Mouse (Mus musculus) forebrain, embryonic 14.5 days (tissue): ENCODE measurements around the gene Tbx2. TPM values are rescaled to one million over a fixed set of nuclear protein-coding genes. Genes with fewer than 3 reads are reported as not detected.
A peak's percentile ranks its signal among the peaks of the same experiment; 100 is the strongest.

Experiments used
- ATAC-seq: fragments of 200-750 bp; cut with Nextera tagmentation; 2 replicates; pipeline ENCODE4 v1.8.0; 2017; ENCODE audit warnings: mild to moderate bottlenecking, moderate library complexity
- DNase-seq: peaks from one replicate; pipeline ENCODE4 v3.0.0-alpha.2; 2015; ENCODE audit warnings: low spot score
- H3K27ac ChIP-seq: fragments of 300-500 bp; sonication (generic); 2 replicates; pipeline ENCODE4 v1.5.1; 2014; ENCODE audit warnings: low read depth, mild to moderate bottlenecking, control low read depth, low read length, moderate library complexity
- H3K27me3 ChIP-seq: fragments of 300-500 bp; sonication (generic); replicated peaks from 2 replicates; pipeline ENCODE4 v1.6.1; 2014; ENCODE audit warnings: low read length, control low read depth, mixed read lengths; ENCODE audit not compliant: control insufficient read depth, insufficient read depth
- H3K36me3 ChIP-seq: fragments of 300-500 bp; sonication (generic); 2 replicates; pipeline ENCODE4 v1.6.1; 2014; ENCODE audit warnings: low read length, control low read depth; ENCODE audit not compliant: control insufficient read depth, insufficient read depth
- H3K4me1 ChIP-seq: fragments of 300-500 bp; sonication (generic); 2 replicates; pipeline ENCODE4 v1.6.1; 2014; ENCODE audit warnings: antibody characterized with exemption, low read length, control low read depth; ENCODE audit not compliant: control insufficient read depth, insufficient read depth
- H3K4me2 ChIP-seq: fragments of 300-500 bp; sonication (generic); 2 replicates; pipeline ENCODE4 v1.6.1; 2014; ENCODE audit warnings: mild to moderate bottlenecking, control low read depth, low read length
- H3K4me3 ChIP-seq: fragments of 300-500 bp; sonication (generic); 2 replicates; pipeline ENCODE4 v1.5.1; 2014; ENCODE audit warnings: low read depth, low read length, control low read depth
- H3K9ac ChIP-seq: fragments of 300-500 bp; sonication (generic); 2 replicates; pipeline ENCODE4 v1.6.1; 2014; ENCODE audit warnings: mild to moderate bottlenecking, low read length, control low read depth, moderate library complexity
- H3K9me3 ChIP-seq: fragments of 300-500 bp; sonication (generic); replicated peaks from 2 replicates; pipeline ENCODE4 v1.6.1; 2016; ENCODE audit warnings: low read length, control low read depth, mixed read lengths; ENCODE audit not compliant: control insufficient read depth
- WGBS: fragments of 180-500 bp; shearing (Covaris S2); extraction: QIAGEN DNeasy Blood & Tissue Kit; methylation state at CpG from one replicate; pipeline ENCODE4 v1.1.7; 2014; 5-methylcytosine and 5-hydroxymethylcytosine counted together
- polyA plus RNA-seq: library from polyadenylated mRNA; unstranded; fragments of >200 nt; fragmentation: Nextera tagmentation; extraction: Ambion mirVana; gene quantifications from 2 replicates; pipeline ENCODE4 v1.2.1, GENCODE M21; 2014

The Tbx2 gene
- polyA plus RNA-seq, 1 experiment from 2014 or later, result 0.48 TPM

- no peaks in the 10 kb centered on the region for H3K4me1 ChIP-seq
- no peaks in the 10 kb centered on the region for H3K36me3 ChIP-seq
- ATAC-seq (no peak), DNase-seq (no peak)
- no peaks in the 10 kb centered on the region for H3K9me3 ChIP-seq
- H3K4me3 ChIP-seq, result no peak overlapping the region
- no peak overlapping the region for H3K9ac ChIP-seq
- WGBS, result 81% methylated on average over 3 of the region's 3 CpGs
- H3K27me3 ChIP-seq, result peaks cover 24% of the 10 kb centered on the region
- no peak overlapping the region for H3K4me2 ChIP-seq
- no peak overlapping the region for H3K27ac ChIP-seq
These were observed 11.4 kb upstream of the Tbx2 start for GRCm38 (mm10) chr11:85820959-85821358.

GRCm38 (mm10) chr11:85821659-85822058 lies 10.7 kb upstream of the Tbx2 start:
- Histone ChIP-seq H3K4me1 (no peaks in the 10 kb centered on the region), H3K27ac (no peak overlapping the region), H3K4me3 (no peak overlapping the region), H3K36me3 (no peaks in the 10 kb centered on the region), H3K4me2 (no peak overlapping the region), H3K27me3 (peaks cover 31% of the 10 kb centered on the region), H3K9me3 (no peaks in the 10 kb centered on the region), H3K9ac (no peak overlapping the region)
- WGBS, result 85% methylated on average over 9 of the region's 9 CpGs
- no peak for DNase-seq
- ATAC-seq, result no peak

DNA sequence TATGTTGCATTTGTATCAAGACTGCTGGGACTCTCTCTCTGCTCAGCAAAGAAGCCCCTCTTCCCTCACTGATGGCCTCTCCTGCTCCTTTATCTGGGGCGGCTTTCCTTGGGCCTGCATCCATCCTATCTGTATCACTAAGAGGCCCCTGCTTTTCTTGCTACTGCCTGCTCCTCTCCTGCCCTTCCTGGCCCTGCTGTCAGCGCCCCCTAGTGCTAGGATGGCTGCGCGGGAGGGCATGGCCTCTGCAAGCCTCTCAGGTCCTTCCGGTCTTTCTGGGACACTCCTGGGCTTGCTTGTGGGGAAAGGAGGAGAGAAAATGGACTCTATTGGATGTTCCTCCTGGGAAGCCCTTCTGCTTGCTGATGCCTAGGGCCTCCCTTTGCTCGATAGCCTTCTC lies 9.2 kb upstream of the Tbx2 start:
- Histone ChIP-seq H3K27ac (no peak overlapping the region), H3K9ac (no peak overlapping the region), H3K4me1 (no peaks in the 10 kb centered on the region), H3K4me3 (no peak overlapping the region), H3K27me3 (peaks cover 45% of the 10 kb centered on the region), H3K36me3 (no peaks in the 10 kb centered on the region), H3K9me3 (no peaks in the 10 kb centered on the region), H3K4me2 (no peak overlapping the region)
- peak; percentile 57 for DNase-seq
- no peak for ATAC-seq
- 17% methylated on average over 6 of the region's 6 CpGs for WGBS

DNA sequence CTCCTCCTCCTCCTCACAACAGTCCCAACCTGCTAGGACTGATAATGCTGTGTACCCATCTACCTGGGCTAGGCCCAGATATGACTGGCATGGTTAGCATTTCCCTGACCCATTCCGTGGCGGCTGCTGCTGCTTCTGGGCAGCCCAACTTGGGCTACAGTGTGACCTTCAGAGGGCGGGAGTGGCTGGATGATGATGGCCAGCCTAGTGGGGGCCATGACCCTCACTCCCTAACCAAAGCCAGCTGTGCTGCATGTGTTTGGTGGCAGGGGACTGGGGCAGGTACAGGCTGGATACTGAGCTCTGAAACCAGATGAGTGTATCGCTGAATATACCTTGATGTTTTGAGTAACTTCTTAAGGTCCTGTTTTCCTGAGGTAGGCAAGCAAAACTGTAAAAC lies 8.6 kb upstream of the Tbx2 start:
- Histone ChIP-seq H3K4me2 (no peak overlapping the region), H3K36me3 (no peaks in the 10 kb centered on the region), H3K4me1 (no peaks in the 10 kb centered on the region), H3K9ac (no peak overlapping the region), H3K27me3 (peaks cover 51% of the 10 kb centered on the region), H3K9me3 (no peaks in the 10 kb centered on the region), H3K4me3 (no peak overlapping the region), H3K27ac (no peak overlapping the region)
- 90% methylated on average over 4 of the region's 4 CpGs for WGBS
- DNase-seq, result no peak
- ATAC-seq, result no peak

DNA sequence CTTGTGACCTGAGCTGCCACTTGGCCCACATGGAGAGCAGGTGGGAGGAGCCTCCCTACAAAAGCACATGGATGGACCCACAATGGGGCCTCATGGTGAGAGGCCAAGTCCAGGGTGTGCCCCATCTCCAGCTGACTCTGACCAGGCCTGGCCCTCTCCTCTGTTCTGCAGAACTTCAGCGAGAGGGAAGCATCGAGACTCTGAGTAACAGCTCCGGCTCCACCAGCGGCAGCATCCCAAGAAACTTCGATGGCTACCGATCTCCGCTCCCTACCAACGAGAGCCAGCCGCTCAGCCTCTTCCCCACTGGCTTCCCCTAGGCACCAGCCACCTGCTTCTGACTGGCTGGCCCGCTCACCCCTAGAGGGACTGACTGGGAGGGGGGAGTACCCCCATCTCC lies 7.3 kb upstream of the Tbx2 start:
- ATAC-seq (no peak), DNase-seq (no peak)
- no peak overlapping the region for H3K4me2 ChIP-seq
- no peaks in the 10 kb centered on the region for H3K36me3 ChIP-seq
- peaks cover 4% of the 10 kb centered on the region for H3K4me1 ChIP-seq
- no peak overlapping the region for H3K27ac ChIP-seq
- peaks cover 63% of the 10 kb centered on the region for H3K27me3 ChIP-seq
- H3K9ac ChIP-seq, result no peak overlapping the region
- H3K9me3 ChIP-seq, result no peaks in the 10 kb centered on the region
- 61% methylated on average over 10 of the region's 10 CpGs for WGBS
- H3K4me3 ChIP-seq, result no peak overlapping the region

DNA sequence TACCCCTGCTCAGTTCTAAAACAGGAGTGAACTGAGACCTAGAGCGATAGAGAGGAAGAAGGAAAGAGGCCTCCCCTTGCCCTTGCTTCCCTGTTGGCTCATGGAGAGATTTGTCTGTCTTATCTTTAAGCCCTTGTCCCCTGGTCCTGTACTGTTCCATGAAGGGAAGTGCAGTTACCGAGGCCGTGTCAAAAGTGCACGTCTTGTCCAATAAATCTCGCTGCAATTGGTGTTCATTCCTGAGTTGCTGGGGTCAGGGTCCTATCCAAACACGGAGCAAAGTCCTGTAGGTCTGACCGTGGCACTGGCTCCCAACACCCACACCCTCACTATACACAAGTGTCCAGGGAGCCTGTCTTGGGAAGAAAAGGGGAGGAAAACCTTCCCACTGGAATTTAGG lies 6.5 kb upstream of the Tbx2 start:
- H3K4me3 ChIP-seq, result no peak overlapping the region
- DNase-seq (no peak), ATAC-seq (no peak)
- peaks cover 71% of the 10 kb centered on the region for H3K27me3 ChIP-seq
- no peak overlapping the region for H3K4me2 ChIP-seq
- H3K4me1 ChIP-seq, result peaks cover 6% of the 10 kb centered on the region
- 89% methylated on average over 7 of the region's 7 CpGs for WGBS
- no peak overlapping the region for H3K9ac ChIP-seq
- no peak overlapping the region for H3K27ac ChIP-seq
- H3K36me3 ChIP-seq, result no peaks in the 10 kb centered on the region
- H3K9me3 ChIP-seq, result no peaks in the 10 kb centered on the region

DNA sequence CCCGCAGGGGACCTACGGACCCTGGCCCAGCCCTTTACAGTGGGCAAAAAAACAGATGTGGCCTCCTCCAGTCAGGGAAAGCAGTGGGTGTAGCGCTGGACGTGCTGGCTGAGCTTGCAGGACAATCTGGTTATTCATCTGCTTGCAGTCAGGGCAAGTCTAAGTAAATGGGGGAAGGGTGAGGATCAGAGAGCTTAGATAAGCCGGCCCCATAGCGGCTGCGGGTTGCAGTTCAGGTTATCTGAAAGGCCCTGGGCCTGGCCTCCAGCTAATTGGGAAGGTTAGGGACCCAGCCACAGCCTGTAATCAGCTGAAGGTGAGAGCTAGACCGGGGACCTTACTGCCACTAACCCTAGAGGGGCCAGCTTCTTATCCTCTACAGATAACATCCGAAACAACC lies 5.0 kb upstream of the Tbx2 start:
- Histone ChIP-seq H3K9ac (no peak overlapping the region), H3K4me3 (no peak overlapping the region), H3K36me3 (no peaks in the 10 kb centered on the region), H3K27me3 (peaks cover 86% of the 10 kb centered on the region), H3K4me2 (no peak overlapping the region), H3K9me3 (no peaks in the 10 kb centered on the region), H3K4me1 (peaks cover 9% of the 10 kb centered on the region), H3K27ac (no peak overlapping the region)
- ATAC-seq (no peak), DNase-seq (no peak)
- 7% methylated on average over 9 of the region's 9 CpGs for WGBS

DNA sequence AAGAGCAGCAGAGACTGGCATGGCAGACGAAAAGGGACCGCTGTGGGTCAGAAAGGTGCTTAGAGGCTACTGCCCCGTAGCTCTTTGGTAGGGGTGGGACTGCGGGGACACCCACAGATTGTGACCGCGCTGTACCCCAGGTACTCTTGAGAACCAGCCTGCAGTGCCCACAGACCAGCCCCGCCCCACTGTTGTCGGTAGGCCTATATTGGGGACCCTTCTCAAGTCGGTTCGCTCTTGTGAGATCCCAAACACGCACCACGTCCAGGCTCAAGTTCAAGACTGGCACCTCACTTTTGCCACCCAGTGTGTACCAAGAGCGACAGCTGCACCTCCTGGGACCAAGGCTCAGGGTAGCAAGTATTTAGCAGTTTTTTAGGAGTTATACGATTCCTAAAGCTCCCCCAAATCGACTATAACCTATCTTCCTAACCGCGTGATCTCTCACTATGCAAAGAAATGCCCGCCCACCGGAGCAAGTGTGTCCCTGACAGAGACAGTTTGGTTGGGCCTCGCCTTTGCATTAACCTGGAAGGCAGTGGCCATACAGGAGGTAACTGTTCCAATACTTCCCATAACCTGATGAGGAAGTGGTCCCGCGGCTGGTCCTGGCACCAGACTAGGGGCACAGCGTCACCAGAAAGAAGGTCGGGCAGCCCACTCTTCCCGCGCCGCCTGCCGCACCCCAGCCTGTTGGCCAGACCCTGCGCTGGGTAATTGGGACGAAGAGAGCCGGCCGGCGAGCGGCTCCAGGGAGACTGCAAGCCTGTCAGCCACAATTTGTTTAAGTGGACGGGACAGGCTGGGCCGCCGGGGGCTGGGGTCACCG lies 3.4 kb upstream of the Tbx2 start:
- no peak overlapping the region for H3K4me2 ChIP-seq
- peaks cover 83% of the 10 kb centered on the region for H3K27me3 ChIP-seq
- H3K36me3 ChIP-seq, result no peaks in the 10 kb centered on the region
- H3K9ac ChIP-seq, result no peak overlapping the region
- peaks cover 13% of the 10 kb centered on the region for H3K4me1 ChIP-seq
- DNase-seq, result no peak
- WGBS, result 5% methylated on average over 38 of the region's 38 CpGs
- H3K9me3 ChIP-seq, result no peaks in the 10 kb centered on the region
- H3K27ac ChIP-seq, result no peak overlapping the region
- ATAC-seq, result no peak
- no peak overlapping the region for H3K4me3 ChIP-seq

DNA sequence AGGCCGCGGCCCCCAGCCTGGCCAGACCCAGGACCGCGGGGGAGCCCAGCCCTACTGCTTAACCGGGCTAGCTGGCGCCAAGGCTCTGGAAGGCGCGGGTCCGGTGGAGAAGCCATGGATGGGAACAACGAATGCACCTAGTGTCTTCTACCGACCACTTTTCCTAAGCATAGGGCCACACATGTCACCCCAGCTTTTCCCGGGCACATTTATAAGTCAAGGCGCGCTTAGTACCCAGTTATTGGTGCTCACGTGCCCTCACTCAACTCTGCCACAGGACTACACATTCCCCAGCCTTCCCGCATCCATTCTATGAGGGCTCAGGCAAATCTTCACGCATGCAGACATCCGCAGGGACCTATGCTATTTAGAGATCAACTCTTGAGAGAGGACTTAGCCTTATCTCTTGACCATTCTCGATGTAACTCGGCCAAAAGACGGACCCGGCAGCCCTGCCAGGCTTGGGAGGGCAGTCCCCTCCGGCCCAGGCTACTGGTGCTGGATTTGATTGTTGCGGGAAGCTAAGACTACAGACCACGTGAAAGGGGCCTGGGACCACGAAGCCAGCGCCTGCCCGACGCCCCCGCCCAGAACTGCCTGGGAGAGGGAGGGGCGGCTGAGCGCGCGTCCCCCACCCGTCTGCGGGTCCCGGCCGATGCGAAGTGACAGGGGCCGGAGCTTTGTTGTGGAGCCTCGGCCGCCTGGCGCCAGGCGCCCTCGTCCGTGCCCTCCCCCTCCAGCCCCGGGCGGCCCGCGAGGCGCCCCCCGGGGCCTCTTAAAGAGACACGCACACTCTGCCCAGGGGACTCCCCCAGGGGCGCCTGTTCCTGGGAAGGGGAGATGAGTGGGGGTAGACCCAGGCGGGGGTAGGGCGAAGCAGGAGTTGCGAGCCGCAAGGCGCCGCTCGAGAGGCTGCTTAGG lies 2.6 kb upstream of the Tbx2 start:
- no peaks in the 10 kb centered on the region for H3K9me3 ChIP-seq
- DNase-seq, result no peak
- H3K9ac ChIP-seq, result no peak overlapping the region
- peaks cover 13% of the 10 kb centered on the region for H3K4me1 ChIP-seq
- H3K4me3 ChIP-seq, result peak overlapping the region; percentile 19
- peaks cover 84% of the 10 kb centered on the region for H3K27me3 ChIP-seq
- ATAC-seq, result peak; percentile 11; the same call in 1 of the 2 replicates
- H3K36me3 ChIP-seq, result no peaks in the 10 kb centered on the region
- 2% methylated on average over 61 of the region's 61 CpGs for WGBS
- H3K27ac ChIP-seq, result no peak overlapping the region
- H3K4me2 ChIP-seq, result peak overlapping the region; percentile 38
